Mouse (Mus musculus) midbrain, postnatal 0 days (tissue): ENCODE measurements around the gene Wdr70. TPM values are rescaled to one million over a fixed set of nuclear protein-coding genes. Genes with fewer than 3 reads are reported as not detected.

Experiments
- ATAC-seq: fragments of 200-750 bp; cut with Nextera tagmentation; 2 replicates; pipeline ENCODE4 v1.8.0; 2017; ENCODE audit warnings: moderate number of reproducible peaks, mild to moderate bottlenecking, moderate TSS enrichment, moderate library complexity; ENCODE audit not compliant: low FRiP score
- DNase-seq: peaks from one replicate; pipeline ENCODE4 v3.0.0-alpha.2; 2015; ENCODE audit warnings: low spot score
- H3K27ac ChIP-seq: fragments of 300-500 bp; sonication (generic); 2 replicates; pipeline ENCODE4 v1.5.1; 2014; ENCODE audit warnings: low read depth, mild to moderate bottlenecking, low read length, mixed read lengths
- H3K27me3 ChIP-seq: fragments of 300-500 bp; sonication (generic); 2 replicates; pipeline ENCODE4 v1.6.1; 2014; ENCODE audit warnings: low read length, control low read depth, mixed read lengths; ENCODE audit not compliant: insufficient read depth
- H3K36me3 ChIP-seq: fragments of 300-500 bp; sonication (generic); 2 replicates; pipeline ENCODE4 v1.6.1; 2014; ENCODE audit warnings: low read length, control low read depth, mixed read lengths; ENCODE audit not compliant: insufficient read depth
- H3K4me1 ChIP-seq: fragments of 300-500 bp; sonication (generic); 2 replicates; pipeline ENCODE4 v1.6.1; 2014; ENCODE audit warnings: mild to moderate bottlenecking, control low read depth, antibody characterized with exemption, low read length, mixed read lengths; ENCODE audit not compliant: insufficient read depth
- H3K4me2 ChIP-seq: fragments of 300-500 bp; sonication (generic); 2 replicates; pipeline ENCODE4 v1.6.1; 2014; ENCODE audit warnings: low read depth, mild to moderate bottlenecking, low read length, mixed read lengths; ENCODE audit not compliant: poor library complexity, severe bottlenecking
- H3K4me3 ChIP-seq: fragments of 300-500 bp; sonication (generic); 2 replicates; pipeline ENCODE4 v1.5.1; 2014; ENCODE audit warnings: low read depth, mild to moderate bottlenecking, low read length, moderate library complexity
- H3K9ac ChIP-seq: fragments of 300-500 bp; sonication (generic); replicated peaks from 2 replicates; pipeline ENCODE4 v1.6.1; 2014; ENCODE audit warnings: mild to moderate bottlenecking, low read length, moderate library complexity, mixed read lengths; ENCODE audit not compliant: poor library complexity, severe bottlenecking
- H3K9me3 ChIP-seq: fragments of 300-500 bp; sonication (generic); 2 replicates; pipeline ENCODE4 v1.6.1; 2016; ENCODE audit warnings: low read length, control low read depth
- CTCF ChIP-seq: IDR thresholded peaks from 2 replicates; pipeline ENCODE4 v1.5.1; 2016; ENCODE audit warnings: antibody characterized with exemption, mild to moderate bottlenecking
- WGBS: fragments of 180-500 bp; shearing (Covaris S2); extraction: QIAGEN DNeasy Blood & Tissue Kit; methylation state at CpG from one replicate; pipeline ENCODE4 v1.1.7; 2014; 5-methylcytosine and 5-hydroxymethylcytosine counted together
- microRNA-seq: library from miRNA; unstranded; fragments of <30 nt; microRNA quantifications from one replicate; pipeline ENCODE4, GENCODE M21; 2016; ENCODE audit warnings: borderline number of aligned reads
- polyA plus RNA-seq: library from polyadenylated mRNA; unstranded; fragments of >200 nt; fragmentation: Nextera tagmentation; extraction: Ambion mirVana; gene quantifications from 2 replicates; pipeline ENCODE4 v1.2.1, GENCODE M21; 2015
- total RNA-seq: library from RNA; depleted of rRNA; stranded (reverse); fragments of >200 nt; gene quantifications from 2 replicates; pipeline ENCODE4 v1.2.3, GENCODE M21; 2014; rRNA removed

The Wdr70 gene
- total and polyA plus RNA-seq, 2 experiments from 2014 or later: 44.6 to 68.6 TPM

DNA sequence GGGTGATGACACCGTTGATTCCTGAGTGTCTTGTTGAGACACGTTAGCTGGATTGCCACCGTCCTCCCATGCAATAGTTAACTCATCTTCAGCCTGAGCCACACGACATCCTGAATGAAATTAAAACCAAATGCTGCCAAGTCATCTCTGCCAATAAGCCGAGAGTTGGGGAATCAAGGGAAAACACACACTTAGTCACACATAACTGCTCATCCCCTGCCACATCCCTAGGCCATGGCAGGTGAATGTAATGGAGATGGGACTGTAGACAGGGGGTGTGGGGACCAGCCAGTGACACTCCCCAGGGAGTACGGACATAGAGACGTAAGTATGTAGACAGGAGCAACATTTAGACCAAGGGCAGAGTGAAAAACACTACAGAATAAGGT lies 260.1 kb downstream of the Wdr70 start:
- no peak overlapping the region for H3K27ac ChIP-seq
- no peak overlapping the region for H3K4me3 ChIP-seq
- no peaks in the 10 kb centered on the region for H3K27me3 ChIP-seq
- no peaks in the 10 kb centered on the region for H3K4me1 ChIP-seq
- WGBS: 71% methylated on average over 7 of the region's 7 CpGs
- DNase-seq: peak; percentile 26
- no peak overlapping the region for H3K9ac ChIP-seq
- no peaks in the 10 kb centered on the region for H3K36me3 ChIP-seq
- no peak for ATAC-seq
- H3K9me3 ChIP-seq: no peaks in the 10 kb centered on the region
- TF ChIP-seq CTCF: no peak
- H3K4me2 ChIP-seq: no peak overlapping the region

DNA sequence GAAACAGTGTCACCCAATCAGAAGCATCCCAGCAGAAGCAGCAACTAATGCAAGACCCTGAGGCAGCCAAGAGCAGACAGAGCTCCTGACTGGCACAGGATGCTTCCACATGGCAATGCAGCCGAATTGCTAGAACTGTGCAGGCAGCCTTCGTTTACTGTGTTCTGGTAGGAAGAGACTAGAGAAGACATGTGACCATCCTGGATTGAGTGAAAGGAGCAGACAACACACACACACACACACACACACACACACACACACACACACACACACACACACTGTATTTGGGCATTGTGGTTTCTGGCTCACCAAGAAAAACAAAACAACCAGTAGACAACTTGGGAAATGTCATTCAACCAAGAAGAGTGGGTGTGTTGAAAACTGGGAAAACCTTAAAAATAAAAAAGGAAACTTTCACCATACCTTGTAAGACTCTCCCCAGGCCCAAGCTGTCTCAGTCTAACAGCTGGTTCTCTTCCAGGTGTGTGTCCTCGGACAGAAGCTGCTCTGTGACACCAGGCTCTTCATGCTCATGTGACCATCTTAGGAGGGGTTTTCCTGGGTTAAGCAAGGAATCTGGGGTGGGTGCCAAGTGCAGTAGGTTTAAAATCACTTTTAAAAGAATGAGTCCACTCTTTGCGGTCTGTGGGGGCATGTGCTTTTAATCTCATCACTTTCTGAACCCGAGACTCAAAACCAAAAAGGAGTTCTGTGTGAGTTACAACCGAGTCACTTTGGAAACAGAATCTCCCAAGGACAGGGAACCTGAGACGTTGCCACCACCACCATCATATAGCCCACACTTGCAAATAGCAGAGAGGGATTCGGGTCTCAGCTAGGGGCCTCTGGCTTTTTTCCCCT lies 260.7 kb downstream of the Wdr70 start:
- no peak overlapping the region for H3K4me2 ChIP-seq
- no peak for DNase-seq

DNA sequence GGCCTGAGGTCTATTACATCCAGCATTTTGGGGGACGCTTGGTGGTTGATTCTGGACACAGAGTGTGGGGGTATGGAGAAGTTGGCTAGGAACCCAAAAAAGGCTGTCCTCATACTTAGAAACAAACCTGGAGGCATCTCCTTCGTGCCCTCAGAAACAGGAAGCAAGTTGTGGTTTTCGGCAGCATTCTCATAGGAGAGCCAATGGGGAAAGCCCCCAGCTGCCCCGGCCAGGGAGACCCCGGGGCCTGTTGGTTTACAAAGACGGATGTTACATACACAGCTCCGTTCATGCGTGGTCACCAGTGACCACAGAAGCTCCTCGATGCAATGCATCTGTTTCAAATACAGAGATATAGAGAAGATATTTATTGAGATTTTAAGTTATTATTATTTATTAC lies 263.6 kb downstream of the Wdr70 start:
- DNase-seq (no peak), ATAC-seq (no peak)
- no peak overlapping the region for H3K9ac ChIP-seq
- no peaks in the 10 kb centered on the region for H3K9me3 ChIP-seq
- H3K4me1 ChIP-seq: no peaks in the 10 kb centered on the region
- no peaks in the 10 kb centered on the region for H3K27me3 ChIP-seq
- no peak overlapping the region for H3K4me2 ChIP-seq
- 91% methylated on average over 9 of the region's 9 CpGs for WGBS
- H3K36me3 ChIP-seq: no peaks in the 10 kb centered on the region
- no peak overlapping the region for H3K4me3 ChIP-seq
- H3K27ac ChIP-seq: no peak overlapping the region
- no peak for TF ChIP-seq CTCF

More for the DNA sequence above, 260.7 kb downstream of the Wdr70 start:
- TF ChIP-seq CTCF: no peak
- Histone ChIP-seq H3K27me3 (no peaks in the 10 kb centered on the region), H3K9me3 (no peaks in the 10 kb centered on the region), H3K4me1 (no peaks in the 10 kb centered on the region), H3K36me3 (no peaks in the 10 kb centered on the region), H3K9ac (no peak overlapping the region), H3K27ac (no peak overlapping the region), H3K4me3 (no peak overlapping the region)
- WGBS: 82% methylated on average over 8 of the region's 8 CpGs
- ATAC-seq: no peak

DNA sequence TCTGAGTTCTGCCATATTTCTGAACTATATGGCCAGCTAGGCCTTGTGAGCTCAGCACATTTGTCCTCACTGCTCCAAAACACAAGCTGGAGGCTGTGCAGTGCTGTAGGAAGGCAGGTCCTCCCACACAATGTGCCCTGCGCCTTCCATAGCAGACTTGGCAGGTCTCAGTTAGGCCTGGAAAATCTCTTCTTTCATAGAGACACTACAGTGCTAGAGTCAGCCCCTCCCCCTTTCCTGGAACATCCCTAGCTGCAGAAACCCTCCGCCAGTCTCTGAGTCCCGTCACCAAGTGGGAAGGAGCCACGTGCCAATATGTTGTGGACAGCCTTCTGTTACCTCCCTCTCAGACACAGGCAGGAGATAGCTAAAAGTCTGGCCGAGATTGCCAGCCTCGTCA lies 273.5 kb downstream of the Wdr70 start:
- DNase-seq: no peak
- Histone ChIP-seq H3K4me3 (no peak overlapping the region), H3K9me3 (no peaks in the 10 kb centered on the region), H3K36me3 (no peaks in the 10 kb centered on the region), H3K27me3 (no peaks in the 10 kb centered on the region), H3K9ac (no peak overlapping the region), H3K4me2 (no peak overlapping the region), H3K27ac (no peak overlapping the region), H3K4me1 (no peaks in the 10 kb centered on the region)
- WGBS: 56% methylated on average over 6 of the region's 6 CpGs
- TF ChIP-seq CTCF: no peak
- ATAC-seq: peak; percentile 41; the same call in 1 of the 2 replicates

DNA sequence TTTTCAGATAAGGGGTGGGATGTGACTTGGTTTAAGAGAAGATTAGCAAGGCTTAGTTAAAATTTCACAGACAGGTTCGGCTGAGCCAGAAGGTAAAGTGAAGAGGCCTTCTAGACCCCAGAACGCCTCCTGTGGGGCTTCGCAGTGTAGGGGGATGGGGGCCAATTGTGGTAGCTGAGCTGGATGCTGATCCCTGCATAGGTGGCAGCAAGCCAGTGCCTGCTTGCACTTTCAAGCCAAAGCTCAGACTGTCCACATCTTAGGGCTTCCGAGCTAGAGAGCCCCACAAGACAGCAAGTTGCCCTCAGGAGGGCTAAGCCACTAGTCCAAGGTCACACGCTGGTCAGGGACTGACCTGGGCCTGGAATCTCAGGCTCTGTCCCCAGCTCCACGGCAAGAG lies 275.1 kb downstream of the Wdr70 start:
- Histone ChIP-seq H3K27me3 (peaks cover 7% of the 10 kb centered on the region; the same call in 1 of the 2 replicates), H3K9me3 (no peaks in the 10 kb centered on the region), H3K36me3 (no peaks in the 10 kb centered on the region), H3K9ac (no peak overlapping the region), H3K4me2 (no peak overlapping the region), H3K4me1 (no peaks in the 10 kb centered on the region), H3K4me3 (no peak overlapping the region), H3K27ac (no peak overlapping the region)
- no peak for TF ChIP-seq CTCF
- ATAC-seq: no peak
- DNase-seq: no peak
- WGBS: 61% methylated on average over 6 of the region's 6 CpGs

Small RNA genes within 50 kb of the gene (microRNA-seq; reads per million reads assigned to microRNA genes)
- gene Gm27529: not detected

Other genes starting within 250 kb of the Wdr70 start
- gene Nup155, start 10.1 kb upstream of the Wdr70 start, total RNA-seq: 42.0 and 43.7 TPM in 2 replicates
- gene Nup155, start 10.1 kb upstream of the Wdr70 start, polyA plus RNA-seq: 6.2 and 6.8 TPM in 2 replicates
- 36.8 and 45.4 TPM in 2 replicates for gene Cplane1, start 69.9 kb upstream of the Wdr70 start, total RNA-seq
- 12.5 and 15.9 TPM in 2 replicates for gene Cplane1, start 69.9 kb upstream of the Wdr70 start, polyA plus RNA-seq